Mouse (Mus musculus) macrophage (primary cell): ENCODE measurements around the gene S100a3. TPM values are rescaled to one million over a fixed set of nuclear protein-coding genes. Genes with fewer than 3 reads are reported as not detected.

Experiments
- H3K27ac ChIP-seq: fragments of 350-480 bp; formaldehyde crosslinking; 2 replicates; pipeline ENCODE4 v1.9.0; 2021
- H3K36me3 ChIP-seq: fragments of 350-480 bp; formaldehyde crosslinking; 2 replicates; pipeline ENCODE4 v1.9.0; 2021; ENCODE audit errors: inconsistent target
- H3K4me3 ChIP-seq: fragments of 350-480 bp; formaldehyde crosslinking; 2 replicates; pipeline ENCODE4 v1.9.0; 2021; ENCODE audit errors: inconsistent target
- H3K79me2 ChIP-seq: fragments of 350-480 bp; formaldehyde crosslinking; 2 replicates; pipeline ENCODE4 v1.9.0; 2021; ENCODE audit errors: inconsistent target
- WGBS: methylation state at CpG from one replicate; pipeline ENCODE4 v1.1.7; 2026; ENCODE audit warnings: inconsistent platforms; ENCODE audit not compliant: missing documents; 5-methylcytosine and 5-hydroxymethylcytosine counted together
- polyA plus RNA-seq: library from polyadenylated mRNA; stranded (reverse); fragments of 250-400 nt; gene quantifications from 3 replicates; pipeline ENCODE4 v1.2.4, GENCODE M21; 2018; ENCODE audit warnings: inconsistent platforms

S100a3 gene
- polyA plus RNA-seq, 1 experiment from 2014 or later = not detected

DNA sequence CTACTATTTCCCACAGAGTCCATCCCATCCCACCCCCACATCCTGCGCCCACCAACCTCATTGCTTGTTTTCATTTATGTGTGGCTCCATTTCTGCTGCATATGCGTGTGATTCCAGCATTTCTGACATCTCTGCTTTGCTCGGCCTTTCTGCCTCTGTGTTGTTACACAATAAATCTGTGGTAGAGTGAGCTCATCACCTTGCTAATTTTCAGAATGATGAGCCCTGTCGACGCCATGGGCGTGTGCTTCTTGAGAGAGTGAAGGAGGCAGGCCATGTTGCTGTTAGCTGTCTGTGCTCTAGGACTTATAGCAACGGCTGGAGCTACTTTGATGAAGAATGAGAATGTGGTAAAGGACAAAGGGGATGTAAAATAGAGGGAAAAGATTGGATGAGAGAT, 80.6 kb downstream of the S100a3 start:
- H3K79me2 ChIP-seq = no peaks in the 10 kb centered on the region
- H3K4me3 ChIP-seq = no peak overlapping the region
- WGBS = 76% methylated on average over 7 of the region's 7 CpGs
- H3K27ac ChIP-seq = no peak overlapping the region
- no peaks in the 10 kb centered on the region for H3K36me3 ChIP-seq

- Histone ChIP-seq H3K36me3 (no peaks in the 10 kb centered on the region), H3K27ac (no peak overlapping the region), H3K4me3 (no peak overlapping the region), H3K79me2 (no peaks in the 10 kb centered on the region)
- 36% methylated on average over 3 of the region's 3 CpGs for WGBS
These were observed 83.8 kb downstream of the S100a3 start for GRCm38 (mm10) chr3:90644220-90644619.

- 100% methylated on average over 1 of the region's 1 CpGs for WGBS
- no peak overlapping the region for H3K4me3 ChIP-seq
- H3K36me3 ChIP-seq = no peaks in the 10 kb centered on the region
- H3K79me2 ChIP-seq = no peaks in the 10 kb centered on the region
- H3K27ac ChIP-seq = no peak overlapping the region
These were observed 86.9 kb downstream of the S100a3 start for GRCm38 (mm10) chr3:90647291-90647690.

- Histone ChIP-seq H3K27ac (no peak overlapping the region), H3K36me3 (no peaks in the 10 kb centered on the region), H3K79me2 (no peaks in the 10 kb centered on the region), H3K4me3 (no peak overlapping the region)
These were observed 88.6 kb downstream of the S100a3 start for GRCm38 (mm10) chr3:90648981-90649380.

DNA sequence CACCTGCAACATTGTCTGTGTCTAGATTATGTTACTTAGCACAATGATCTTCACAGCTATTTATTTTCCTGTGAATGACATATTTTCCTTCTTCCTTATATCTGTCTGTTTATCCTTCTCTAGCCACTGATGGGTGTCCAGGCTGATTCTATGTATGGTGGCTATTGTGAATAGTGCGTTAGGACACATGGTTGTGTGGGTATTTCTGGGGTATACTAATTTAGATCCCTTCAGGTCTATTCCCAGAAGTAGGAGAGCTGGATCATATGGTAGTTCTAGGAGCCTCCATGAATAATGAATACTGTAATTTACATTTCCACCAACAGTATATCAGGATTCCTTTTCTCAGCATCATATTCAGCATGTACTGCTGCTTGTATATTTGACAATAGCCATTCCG, 89.5 kb downstream of the S100a3 start:
- H3K36me3 ChIP-seq = no peaks in the 10 kb centered on the region
- H3K79me2 ChIP-seq = no peaks in the 10 kb centered on the region
- WGBS = 96% methylated on average over 2 of the region's 2 CpGs
- no peak overlapping the region for H3K27ac ChIP-seq
- no peak overlapping the region for H3K4me3 ChIP-seq

Other genes starting within 250 kb of the S100a3 start
- 0.09 to 0.76 TPM (median 0.25 TPM) in 3 replicates for gene Slc27a3, start 170.6 kb upstream of the S100a3 start, polyA plus RNA-seq
- gene Ints3, start 127.0 kb upstream of the S100a3 start, polyA plus RNA-seq = 20.2 to 26.1 TPM (median 23.4 TPM) in 3 replicates
- gene Npr1, start 94.7 kb upstream of the S100a3 start, polyA plus RNA-seq = 0.35 to 1.1 TPM (median 0.40 TPM) in 3 replicates
- 17.9 to 39.5 TPM (median 31.2 TPM) in 3 replicates for gene Ilf2, start 84.5 kb upstream of the S100a3 start, polyA plus RNA-seq
- gene Snapin, start 69.5 kb upstream of the S100a3 start, polyA plus RNA-seq = 56.7 to 92.3 TPM (median 76.9 TPM) in 3 replicates
- 50.7 to 64.7 TPM (median 57.9 TPM) in 3 replicates for gene Chtop, start 51.1 kb upstream of the S100a3 start, polyA plus RNA-seq
- 229 to 857 TPM (median 718 TPM) in 3 replicates for gene S100a1, start 46.2 kb upstream of the S100a3 start, polyA plus RNA-seq
- gene S100a13, start 46.1 kb upstream of the S100a3 start, polyA plus RNA-seq = 61.0 to 85.4 TPM (median 63.2 TPM) in 3 replicates
- gene S100a14, start 33.7 kb upstream of the S100a3 start, polyA plus RNA-seq = not detected in 3 replicates
- gene S100a16, start 23.3 kb upstream of the S100a3 start, polyA plus RNA-seq = not detected in 3 replicates
- gene S100a2, start 29.7 kb downstream of the S100a3 start, polyA plus RNA-seq = not detected in 3 replicates
- not detected in 3 replicates for gene Gm42674, start 41.3 kb downstream of the S100a3 start, polyA plus RNA-seq
- gene S100a4, start 43.2 kb downstream of the S100a3 start, polyA plus RNA-seq = 174 to 303 TPM (median 196 TPM) in 3 replicates
- not detected in 3 replicates for gene S100a5, start 47.9 kb downstream of the S100a3 start, polyA plus RNA-seq
- 41.2 to 308 TPM (median 103 TPM) in 3 replicates for gene S100a6, start 52.3 kb downstream of the S100a3 start, polyA plus RNA-seq
- gene S100a7a, start 93.4 kb downstream of the S100a3 start, polyA plus RNA-seq = not detected in 3 replicates
- gene S100a8, start 108.4 kb downstream of the S100a3 start, polyA plus RNA-seq = 14.4 to 117 TPM (median 83.6 TPM) in 3 replicates
- 23.9 to 259 TPM (median 111 TPM) in 3 replicates for gene S100a9, start 135.1 kb downstream of the S100a3 start, polyA plus RNA-seq
- gene Pglyrp4, start 166.3 kb downstream of the S100a3 start, polyA plus RNA-seq = not detected in 3 replicates
- not detected in 3 replicates for gene Gm5849, start 217.3 kb downstream of the S100a3 start, polyA plus RNA-seq